Mouse (Mus musculus): Measurements from ENCODE around the gene Pdlim7. TPM values are rescaled to one million over a fixed set of nuclear protein-coding genes. Genes with fewer than 3 reads are reported as not detected.

Gene Pdlim7
- total RNA-seq, 4 experiments from 2014 or later = 10.9 to 23.8 (median 18.3) TPM

DNA sequence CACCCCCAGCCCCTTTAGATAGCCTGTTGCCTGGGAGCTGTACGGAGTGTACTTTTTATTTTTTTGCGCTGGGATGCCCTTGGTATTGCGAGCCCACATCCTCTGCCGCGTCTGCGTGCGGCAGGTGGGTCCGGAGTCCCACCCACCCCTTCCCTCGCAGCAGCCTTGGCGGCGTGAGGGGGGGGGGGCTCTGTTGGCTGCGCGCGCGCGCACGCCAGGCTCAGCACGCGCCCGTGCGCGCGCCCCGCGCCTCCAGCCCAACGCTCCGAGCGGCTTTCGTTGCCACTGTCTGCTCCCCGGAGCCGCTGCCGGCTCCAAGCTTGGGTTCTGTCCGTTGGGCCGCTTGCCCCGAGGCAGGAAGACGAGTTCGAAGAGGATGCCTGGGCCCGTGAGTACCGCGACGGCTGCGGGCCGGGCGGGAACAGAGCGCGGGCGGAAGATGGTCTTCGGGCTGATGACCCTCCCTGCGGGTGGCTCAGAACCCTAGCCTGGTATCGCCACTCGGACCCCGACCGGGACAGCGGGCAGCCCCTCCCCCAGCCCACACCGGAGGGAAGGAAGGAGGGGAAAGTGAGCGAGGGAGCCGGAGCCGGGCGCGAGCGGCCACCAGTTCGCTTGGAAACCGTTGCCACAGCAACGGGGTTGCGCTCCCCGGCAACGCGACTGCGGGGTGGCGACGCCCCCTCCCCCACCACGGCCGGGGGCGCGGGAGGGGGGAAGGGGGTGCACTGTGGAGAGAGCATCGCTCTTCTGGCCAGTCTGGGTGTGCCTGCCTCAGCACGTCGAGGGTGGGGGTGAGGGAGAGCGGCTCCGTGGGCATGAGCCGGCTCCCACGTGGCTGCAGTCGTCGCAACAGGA, 49.2 kb downstream of the Pdlim7 start, which contains the start of gene Prr7:
Prr7 (plus strand) TSS at position 241 of the 858 bp plus-strand sequence.
- DNase-seq = no peak

DNA sequence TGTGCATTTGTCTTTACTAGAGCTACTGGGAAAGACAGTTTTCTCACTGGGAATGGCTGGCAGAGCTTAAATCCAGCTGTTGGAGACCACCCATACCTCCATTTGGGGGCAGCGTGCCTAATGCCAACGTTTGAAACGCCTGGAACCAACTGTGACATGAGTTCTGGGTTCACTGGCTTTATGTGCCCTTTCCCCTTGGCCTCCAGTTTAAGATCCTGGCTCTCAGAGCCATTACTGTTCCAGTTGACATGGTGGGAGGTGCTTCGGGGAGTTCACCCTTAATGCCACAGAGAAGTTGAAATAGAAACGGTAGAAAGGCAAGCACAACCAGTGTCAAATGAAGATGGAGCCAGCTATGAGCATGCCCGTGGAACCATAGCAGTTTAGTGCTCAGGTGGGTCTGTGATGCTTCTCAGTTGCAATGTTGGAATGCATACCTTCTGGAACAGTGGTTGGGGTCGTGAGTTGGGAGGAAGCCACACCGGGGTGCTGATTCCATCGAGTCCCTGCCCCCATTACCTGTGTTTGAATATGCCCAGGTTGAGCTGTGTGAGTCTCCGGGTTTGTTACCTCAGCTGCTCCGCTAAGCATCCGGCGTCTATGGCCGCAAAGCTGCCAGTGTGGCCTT, 50.0 kb downstream of the Pdlim7 start:
- no peak for DNase-seq

DNA sequence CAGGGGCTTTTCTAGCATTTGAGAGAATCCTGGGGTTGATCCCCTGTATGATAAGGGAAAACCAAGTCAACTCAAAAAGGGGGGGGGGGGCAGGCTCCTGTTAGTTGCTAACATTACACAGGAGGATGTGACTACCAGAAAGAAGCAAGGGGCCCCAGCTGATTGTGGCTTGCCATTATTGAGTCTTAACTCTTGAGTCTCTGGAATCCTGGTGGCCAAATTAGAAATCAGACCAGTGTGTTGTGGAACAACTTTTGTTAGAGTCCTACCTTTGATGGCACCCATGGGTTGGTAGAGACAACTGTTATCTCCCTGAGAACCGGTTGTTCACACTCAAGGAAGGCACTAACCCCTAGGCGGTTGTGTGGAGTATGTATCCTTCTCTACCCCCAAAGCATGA, 50.5 kb downstream of the Pdlim7 start:
- DNase-seq = no peak

GRCm38 (mm10) chr13:55451785-55452549, 61.5 kb downstream of the Pdlim7 start:
- DNase-seq = no peak

- DNase-seq = no peak
These were observed 62.2 kb downstream of the Pdlim7 start for GRCm38 (mm10) chr13:55451296-55451695.

- peak; percentile 87 for DNase-seq
These were observed 62.9 kb downstream of the Pdlim7 start for GRCm38 (mm10) chr13:55450511-55450980.

DNA sequence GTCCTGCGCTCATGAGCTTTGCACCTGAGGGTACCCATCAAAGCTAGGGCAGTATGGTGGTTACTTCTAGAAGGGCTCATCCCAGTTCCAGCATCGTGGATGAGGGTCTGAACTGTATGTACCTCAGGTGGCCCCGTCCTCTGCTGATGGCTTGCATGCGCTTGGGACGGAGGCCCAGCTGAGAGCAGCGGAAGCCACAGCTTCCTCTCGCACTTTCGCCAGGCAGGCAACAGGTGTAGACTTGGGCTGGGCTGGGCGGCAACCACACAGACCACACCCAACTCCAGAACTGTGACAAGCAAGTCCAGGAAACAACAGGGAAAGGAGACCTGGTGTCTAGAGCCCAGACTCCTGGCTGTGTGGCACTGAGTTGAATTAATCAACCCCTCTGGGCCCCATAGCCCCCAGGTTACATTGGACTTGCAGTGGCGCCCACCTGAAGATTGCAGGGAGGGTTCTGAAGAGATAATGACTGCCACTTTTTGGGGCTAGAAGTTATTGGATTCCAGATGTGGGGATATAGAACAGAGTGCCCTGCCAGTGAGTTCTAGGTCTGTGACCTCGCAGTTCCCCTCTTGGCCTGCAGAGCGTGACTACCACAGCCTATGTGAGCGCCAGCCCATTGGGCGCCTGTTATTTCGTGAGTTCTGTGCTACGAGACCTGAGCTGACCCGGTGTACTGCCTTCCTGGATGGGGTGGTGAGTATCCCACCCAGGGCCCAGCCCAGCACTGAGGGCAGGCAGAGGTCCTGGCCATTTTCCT, 63.6 kb downstream of the Pdlim7 start:
- DNase-seq = no peak

- DNase-seq = no peak
These were observed 64.3 kb downstream of the Pdlim7 start for GRCm38 (mm10) chr13:55449205-55449604.

DNA sequence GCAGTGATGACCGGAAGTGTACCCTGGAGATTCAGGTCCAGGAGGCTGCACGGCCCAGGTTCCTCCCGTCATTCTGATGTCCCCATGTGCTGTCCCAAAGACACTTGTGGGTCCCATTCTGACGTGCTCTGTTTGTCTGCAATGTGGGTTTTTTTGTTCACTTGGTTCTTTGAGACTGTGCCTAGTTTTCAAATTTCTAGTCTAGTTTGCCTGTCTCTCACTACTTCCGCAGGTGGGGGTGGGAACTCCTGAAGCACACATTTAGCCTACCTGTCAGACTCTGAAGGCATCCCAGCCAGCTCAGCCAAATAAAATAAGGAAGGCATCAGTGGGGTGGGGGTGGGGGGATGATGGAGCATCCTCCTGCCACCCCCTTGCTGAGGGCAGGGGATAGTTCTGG, 65.3 kb downstream of the Pdlim7 start:
- DNase-seq = no peak

DNA sequence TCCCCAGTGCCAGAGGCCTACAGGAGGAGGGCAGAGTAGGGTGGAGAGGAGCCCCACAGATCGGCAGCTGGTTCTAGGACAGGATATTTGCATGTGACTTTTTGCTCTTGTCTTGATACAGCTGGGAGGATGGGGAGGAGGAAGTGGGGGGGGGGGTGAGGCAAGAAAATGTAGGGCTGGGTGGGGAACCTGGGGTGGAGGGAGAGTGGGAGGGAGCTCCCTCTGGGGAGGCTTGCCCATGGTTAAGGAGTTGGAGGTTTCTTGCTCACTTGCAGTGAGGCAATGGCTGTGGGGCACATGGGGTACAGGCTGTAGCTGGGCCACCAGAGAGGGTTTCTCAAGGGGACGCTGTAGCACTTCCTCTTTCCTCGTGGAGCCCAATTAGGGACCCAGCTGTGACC, 65.9 kb downstream of the Pdlim7 start:
- DNase-seq = no peak

GRCm38 (mm10) chr13:55446483-55447105, 66.9 kb downstream of the Pdlim7 start:
- DNase-seq = no peak

Small RNA genes within 50 kb of the gene (microRNA-seq; reads per million reads assigned to microRNA genes)
- 1.0 to 1.2 reads per million in 2 experiments for gene Mir6943
- gene Mir6944 = 0.67 to 1.2 reads per million in 2 experiments
- gene Mir6945 = 0.88 to 1.0 reads per million in 2 experiments

Other genes starting within 250 kb of the Pdlim7 start
- gene Prelid1, start 193.2 kb downstream of the Pdlim7 start, total RNA-seq (2022) = 100 to 1,000 TPM; 146 to 172 (median 162) TPM
- gene Rab24, start 191.7 kb downstream of the Pdlim7 start, total RNA-seq (2022) = 100 to 1,000 TPM in 1 of 4 experiments, 10 to 100 TPM in 3; 62.0 to 102 (median 88.6) TPM
- gene Mxd3, start 183.9 kb downstream of the Pdlim7 start, total RNA-seq (2022) = 1 to 10 TPM in 2 of 4 experiments, under 1 TPM in 2; 0.30 to 1.9 (median 1.1) TPM
- gene Lman2, start 150.9 kb downstream of the Pdlim7 start, total RNA-seq (2022) = 100 to 1,000 TPM; 112 to 127 (median 118) TPM
- gene Rgs14, start 143.9 kb downstream of the Pdlim7 start, total RNA-seq (2022) = 1 to 10 TPM in 1 of 4 experiments, under 1 TPM in 3; 0.45 to 1.8 (median 0.88) TPM
- not detected for gene Slc34a1, start 115.5 kb downstream of the Pdlim7 start, total RNA-seq (2022)
- not detected for gene Pfn3, start 98.4 kb downstream of the Pdlim7 start, total RNA-seq (2022)
- gene F12, start 86.9 kb downstream of the Pdlim7 start, total RNA-seq (2022) = under 1 TPM in 3 of 4 experiments, not detected in 1; 0.17 to 0.71 (median 0.43) TPM
- gene Grk6, start 68.6 kb downstream of the Pdlim7 start, total RNA-seq (2022) = 10 to 100 TPM; 36.0 to 55.3 (median 48.6) TPM
- 1 to 10 TPM; 2.3 to 4.3 (median 3.7) TPM for gene Prr7, start 49.4 kb downstream of the Pdlim7 start, total RNA-seq (2022)
- gene Dbn1, start 25.6 kb downstream of the Pdlim7 start, total RNA-seq (2022) = 10 to 100 TPM; 13.6 to 33.8 (median 24.0) TPM
- 1 to 10 TPM; 4.0 to 7.2 (median 4.7) TPM for gene Dok3, start 15.6 kb upstream of the Pdlim7 start, total RNA-seq (2022)
- 10 to 100 TPM; 47.0 to 58.7 (median 52.7) TPM for gene Ddx41, start 23.0 kb upstream of the Pdlim7 start, total RNA-seq (2022)
- gene Fam193b, start 57.4 kb upstream of the Pdlim7 start, total RNA-seq (2022) = 100 to 1,000 TPM in 1 of 4 experiments, 10 to 100 TPM in 3; 47.1 to 102 (median 72.8) TPM
- 100 to 1,000 TPM; 177 to 220 (median 189) TPM for gene Tmed9, start 60.1 kb upstream of the Pdlim7 start, total RNA-seq (2022)
- 10 to 100 TPM; 14.9 to 18.5 (median 16.5) TPM for gene B4galt7, start 86.2 kb upstream of the Pdlim7 start, total RNA-seq (2022)
- 10 to 100 TPM; 30.2 to 44.0 (median 35.5) TPM for gene Caml, start 109.3 kb upstream of the Pdlim7 start, total RNA-seq (2022)
- 10 to 100 TPM; 29.1 to 58.6 (median 48.5) TPM for gene Ddx46, start 121.4 kb upstream of the Pdlim7 start, total RNA-seq (2022)
- 10 to 100 TPM; 60.0 to 63.6 (median 61.4) TPM for gene B230219D22Rik, start 179.4 kb upstream of the Pdlim7 start, total RNA-seq (2022)
- 10 to 100 TPM; 77.7 to 92.8 (median 82.7) TPM for gene Txndc15, start 201.0 kb upstream of the Pdlim7 start, total RNA-seq (2022)
- gene Pcbd2, start 213.7 kb upstream of the Pdlim7 start, total RNA-seq (2022) = 10 to 100 TPM; 69.2 to 80.6 (median 74.7) TPM